In the genomic region with DNA sequence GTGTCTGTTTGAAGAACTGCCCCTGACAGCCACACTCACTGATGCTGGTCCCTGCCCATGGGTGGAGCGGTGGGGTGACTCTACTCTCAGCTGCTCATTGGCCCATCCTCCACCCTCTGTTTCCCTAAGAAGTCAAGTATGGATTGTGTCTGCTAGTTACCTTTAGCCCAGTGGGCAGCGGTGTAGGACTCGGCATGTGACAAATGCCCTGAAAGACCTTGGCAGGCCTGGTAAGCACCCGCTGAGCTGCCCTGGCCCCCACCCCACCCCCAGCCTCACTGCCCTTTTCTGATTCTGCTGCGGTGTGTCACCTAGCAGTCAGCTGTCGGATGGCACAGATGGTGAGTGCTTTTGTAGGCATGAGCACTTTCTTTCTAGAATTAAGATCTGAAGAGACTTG, we compare ENCODE assay signal across 12 mouse cellular contexts. TPM values are rescaled to one million over a fixed set of nuclear protein-coding genes. Genes with fewer than 3 reads are reported as not detected.
DNase-seq lines count a peak whose midpoint lies in the region; ATAC-seq and TF ChIP-seq lines count a peak whose summit lies in the region.
"Had no signal": no experiment of that assay in that cellular context is flagged by ENCODE, and none has a peak within 500 bp of the region (broad histone marks: within the 10 kb centered on the region; RNA-seq: fewer than 3 reads in every experiment).

No protein-coding gene starts in this region.

- no peaks in the 10 kb centered on the region for H3K9me3 ChIP-seq in heart, postnatal 0 days (replicated peaks; ENCODE audit: control insufficient read depth, low read length)
- H3K9me3 ChIP-seq in liver, embryonic 11.5 days (ENCODE audit: control insufficient read depth, low read length) = no peaks in the 10 kb centered on the region
- no peaks in the 10 kb centered on the region for H3K9me3 ChIP-seq in forebrain, embryonic 12.5 days

- peak; percentile 97 for ATAC-seq in heart, postnatal 0 days (ENCODE audit: insufficient read depth, low read depth)
- ATAC-seq in liver, embryonic 11.5 days (replicated peaks; ENCODE audit: low FRiP score) = peak; percentile 57; the same call in 1 of the 2 replicates
- no peak for ATAC-seq in forebrain, embryonic 12.5 days (ENCODE audit: low FRiP score)
- ATAC-seq: forebrain, embryonic 16.5 days had no signal

- H3K27ac ChIP-seq in gastrocnemius, adult 2 months = peak overlapping the region; percentile 87
- H3K27ac ChIP-seq in heart, postnatal 0 days (ENCODE audit: low read depth) = peak overlapping the region; percentile 88
- H3K27ac ChIP-seq in liver, embryonic 11.5 days (ENCODE audit: low read depth, low read length) = no peak overlapping the region
- H3K27ac ChIP-seq in forebrain, embryonic 12.5 days = no peak overlapping the region

- WGBS in heart, postnatal 0 days = 43% methylated on average over 6 of the region's 6 CpGs
- 73% methylated on average over 6 of the region's 6 CpGs for WGBS in liver, embryonic 11.5 days
- 85% methylated on average over 6 of the region's 6 CpGs for WGBS in forebrain, embryonic 12.5 days

- TF ChIP-seq CTCF in gastrocnemius, adult 2 months (IDR thresholded peaks at IDR 0.05) = no peak
- TF ChIP-seq CTCF in heart, postnatal 0 days (IDR thresholded peaks at IDR 0.05; ENCODE audit: low read depth) = no peak

- peak overlapping the region; percentile 67 for H3K9ac ChIP-seq in heart, postnatal 0 days (replicated peaks; ENCODE audit: low read depth, low read length)
- 0 out of 2 replicates have a peak overlapping the region, but pooled peaks have one; percentile 22 for H3K9ac ChIP-seq in liver, embryonic 11.5 days (ENCODE audit: low read depth, low read length)
- no peak overlapping the region for H3K9ac ChIP-seq in forebrain, embryonic 12.5 days
- H3K9ac ChIP-seq: lung, embryonic 14.5 days had no signal

- TF ChIP-seq EP300 in heart, postnatal 0 days (IDR thresholded peaks at IDR 0.05; ENCODE audit: low read depth) = peak; percentile 100

- intact Hi-C loops in gastrocnemius, adult 2 months (cut with DNase I) = no loop called here

- no peaks in the 10 kb centered on the region for H3K27me3 ChIP-seq in heart, postnatal 0 days (ENCODE audit: control insufficient read depth, insufficient read depth, low read length)
- H3K27me3 ChIP-seq in liver, embryonic 11.5 days (replicated peaks; ENCODE audit: control insufficient read depth, insufficient read depth, low read length) = no peaks in the 10 kb centered on the region
- no peaks in the 10 kb centered on the region for H3K27me3 ChIP-seq in forebrain, embryonic 12.5 days

- H3K4me1 ChIP-seq in heart, postnatal 0 days (ENCODE audit: control insufficient read depth, insufficient read depth) = peaks cover 31% of the 10 kb centered on the region
- H3K4me1 ChIP-seq in liver, embryonic 11.5 days (replicated peaks; ENCODE audit: control insufficient read depth, insufficient read depth, low read length) = peaks cover 14% of the 10 kb centered on the region
- peaks cover 12% of the 10 kb centered on the region for H3K4me1 ChIP-seq in forebrain, embryonic 12.5 days

- peak overlapping the region; percentile 66 for H3K4me3 ChIP-seq in gastrocnemius, adult 2 months
- H3K4me3 ChIP-seq in heart, postnatal 0 days (ENCODE audit: low read depth, low read length) = peak overlapping the region; percentile 60
- H3K4me3 ChIP-seq in liver, embryonic 11.5 days (ENCODE audit: low read depth, low read length) = no peak overlapping the region
- H3K4me3 ChIP-seq in forebrain, embryonic 12.5 days (replicated peaks) = no peak overlapping the region

- peak; percentile 76 for DNase-seq in gastrocnemius, adult 2 months
- no peak for DNase-seq in gastrocnemius, postnatal 4 days (ENCODE audit: low spot score in 2 of 2)
- DNase-seq in adrenal gland, postnatal 25 days = peak; percentile 65
- DNase-seq in heart, postnatal 0 days (ENCODE audit: low spot score) = peak; percentile 89
- no peak for DNase-seq in liver, embryonic 11.5 days (ENCODE audit: low spot score)
- DNase-seq in right cerebral cortex, postnatal 14 days = no peak
- no peak for DNase-seq in layer of hippocampus, adult 8-10 months (ENCODE audit: low spot score in 2 of 2)
- DNase-seq: cerebellum, postnatal 36 days; lung, embryonic 14.5 days; retina, postnatal 1 day had no signal

- H3K36me3 ChIP-seq in heart, postnatal 0 days (replicated peaks; ENCODE audit: control insufficient read depth, insufficient read depth, low read length) = peaks cover 22% of the 10 kb centered on the region
- no peaks in the 10 kb centered on the region for H3K36me3 ChIP-seq in liver, embryonic 11.5 days (ENCODE audit: control insufficient read depth, insufficient read depth, low read length)
- H3K36me3 ChIP-seq in forebrain, embryonic 12.5 days (replicated peaks) = no peaks in the 10 kb centered on the region

- peak overlapping the region; percentile 58 for H3K4me2 ChIP-seq in heart, postnatal 0 days (ENCODE audit: low read depth, low read length)
- H3K4me2 ChIP-seq in liver, embryonic 11.5 days = peak overlapping the region; percentile 26
- H3K4me2 ChIP-seq in forebrain, embryonic 12.5 days = no peak overlapping the region
- H3K4me2 ChIP-seq: lung, embryonic 14.5 days had no signal

RNA-seq across cellular contexts. Expression of gene Acsl1, which starts 20.0 kb away (rescaled TPM):
- 100 to 1,000 TPM; 224 to 367 TPM for total RNA-seq in gastrocnemius, adult 2 months (2021)
- total RNA-seq in gastrocnemius, postnatal 4 days (2021) = 100 to 1,000 TPM; 222 to 253 TPM
- 295 and 361 TPM in 2 replicates for total RNA-seq in adrenal gland, postnatal 25 days (2021)
- 275 and 297 TPM in 2 replicates for total RNA-seq in heart, postnatal 0 days (2014; rRNA removed; ENCODE audit: low replicate concordance)
- polyA plus RNA-seq in heart, postnatal 0 days (2015; fragmentation: Nextera tagmentation; extraction: Ambion mirVana) = 271 and 291 TPM in 2 replicates
- polyA plus RNA-seq in liver, embryonic 11.5 days (2014; fragmentation: Nextera tagmentation; extraction: Ambion mirVana) = 47.3 and 50.7 TPM in 2 replicates
- polyA plus RNA-seq in forebrain, embryonic 12.5 days (2016; fragmentation: Nextera tagmentation; extraction: Ambion mirVana) = 5.6 and 7.0 TPM in 2 replicates
- 10 to 100 TPM; 40.6 to 49.2 (median 47.4) TPM for total RNA-seq in layer of hippocampus, adult 8-10 months (2022)

Comparison
In these comparisons a context has a peak if more than half of its experiments do, and no peak if none do; other contexts are left out.
1. DNase-seq: peak in gastrocnemius, adult 2 months (single experiment), adrenal gland, postnatal 25 days (single experiment) and heart, postnatal 0 days (single experiment); none in gastrocnemius, postnatal 4 days (0 of 2), liver, embryonic 11.5 days (single experiment), right cerebral cortex, postnatal 14 days (single experiment) and layer of hippocampus, adult 8-10 months (0 of 2).
2. H3K27ac ChIP-seq: peak in gastrocnemius, adult 2 months (single experiment) and heart, postnatal 0 days (single experiment); none in liver, embryonic 11.5 days (single experiment) and forebrain, embryonic 12.5 days (single experiment).
3. H3K4me3 ChIP-seq: peak in gastrocnemius, adult 2 months (single experiment) and heart, postnatal 0 days (single experiment); none in liver, embryonic 11.5 days (single experiment) and forebrain, embryonic 12.5 days (single experiment).